ENCODE assay signal across 28 mouse cellular contexts in the genomic region with DNA sequence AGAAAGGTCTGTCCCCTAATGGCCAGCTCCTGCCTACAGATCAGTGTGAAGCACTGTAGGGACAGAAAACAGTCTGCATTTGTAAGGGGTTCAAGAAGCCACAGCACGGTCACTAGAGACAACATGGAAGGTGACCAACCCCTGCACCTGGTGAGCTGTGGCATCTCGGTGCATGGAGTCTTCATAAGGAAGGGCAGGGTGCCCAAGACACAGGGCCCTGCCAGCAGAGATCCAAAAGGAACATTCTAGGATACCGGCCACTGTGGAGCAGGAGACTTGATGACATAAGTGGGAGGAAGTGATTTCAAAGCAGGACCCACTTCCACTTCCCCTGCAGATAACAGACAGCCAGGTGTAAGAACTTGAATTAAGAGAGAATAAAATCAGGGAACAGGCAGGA.
"Had no signal": no experiment of that assay in that cellular context is flagged by ENCODE, and none has a peak within 500 bp of the region (broad histone marks: within the 10 kb centered on the region; RNA-seq: fewer than 3 reads in every experiment).

No protein-coding gene starts in this region.

- H3K27me3 ChIP-seq: limb, embryonic 12.5 days; limb, embryonic 13.5 days; limb, embryonic 15.5 days; liver, embryonic 12.5 days; liver, embryonic 13.5 days; liver, embryonic 15.5 days; lung, embryonic 15.5 days; megakaryocyte, embryonic 14.5 days; midbrain, embryonic 12.5 days; midbrain, embryonic 13.5 days; midbrain, embryonic 15.5 days; neural tube, embryonic 12.5 days had no signal

- H3K27ac ChIP-seq: limb, embryonic 10.5 days; limb, embryonic 12.5 days; limb, embryonic 13.5 days; limb, embryonic 15.5 days; liver, embryonic 12.5 days; liver, embryonic 13.5 days; liver, embryonic 14.5 days; liver, embryonic 15.5 days; lung, embryonic 15.5 days; macrophage; midbrain, embryonic 10.5 days; midbrain, embryonic 12.5 days; midbrain, embryonic 13.5 days; midbrain, embryonic 15.5 days; neural tube, embryonic 12.5 days had no signal

- H3K4me3 ChIP-seq: limb, embryonic 10.5 days; limb, embryonic 12.5 days; limb, embryonic 13.5 days; limb, embryonic 15.5 days; liver, embryonic 12.5 days; liver, embryonic 13.5 days; liver, embryonic 15.5 days; lung, embryonic 15.5 days; midbrain, embryonic 10.5 days; midbrain, embryonic 12.5 days; midbrain, embryonic 13.5 days; midbrain, embryonic 15.5 days; myocyte; neural tube, embryonic 12.5 days had no signal

- H3K4me1 ChIP-seq: midbrain, embryonic 10.5 days; midbrain, embryonic 12.5 days; midbrain, embryonic 13.5 days; midbrain, embryonic 15.5 days; neural tube, embryonic 12.5 days had no signal

- H3K36me3 ChIP-seq: limb, embryonic 12.5 days; lung, embryonic 15.5 days; midbrain, embryonic 12.5 days; midbrain, embryonic 13.5 days; midbrain, embryonic 15.5 days; neural tube, embryonic 12.5 days had no signal

- H3K9me3 ChIP-seq: limb, embryonic 10.5 days; limb, embryonic 12.5 days; limb, embryonic 13.5 days; limb, embryonic 15.5 days; liver, embryonic 12.5 days; liver, embryonic 13.5 days; liver, embryonic 15.5 days; lung, embryonic 15.5 days; megakaryocyte, embryonic 14.5 days; midbrain, embryonic 10.5 days; midbrain, embryonic 12.5 days; midbrain, embryonic 13.5 days; midbrain, embryonic 15.5 days; neural tube, embryonic 12.5 days had no signal

- DNase-seq: left cerebral cortex, postnatal 4 days; liver; liver, embryonic 13.5 days; liver, postnatal 0 days; lung, adult 18-20 months; lung, adult 2 months; lung, embryonic 14.5 days; lung, postnatal 10 days; lung, postnatal 14 days; lung, postnatal 36 days; lung, postnatal 4 days; midbrain, embryonic 14.5 days had no signal
